In genomic region chr6:29198309-29199222, GRCm38 (mm10) we compare ENCODE assay signal across 8 mouse cellular contexts. TPM values are rescaled to one million over a fixed set of nuclear protein-coding genes. Genes with fewer than 3 reads are reported as not detected.
DNase-seq lines count a peak whose midpoint lies in the region; ATAC-seq and TF ChIP-seq lines count a peak whose summit lies in the region.

No protein-coding gene starts in this region.

- H3K9ac ChIP-seq in hindbrain, postnatal 0 days (replicated peaks; ENCODE audit: low read length): peak overlapping the region; percentile 21

- H3K36me3 ChIP-seq in hindbrain, postnatal 0 days (ENCODE audit: insufficient read depth, low read length): peaks cover 15% of the 10 kb centered on the region

- H3K4me3 ChIP-seq in gastrocnemius, adult 2 months: peak overlapping the region; percentile 56
- peak overlapping the region; percentile 21 for H3K4me3 ChIP-seq in hindbrain, postnatal 0 days (ENCODE audit: low read length)

- H3K4me2 ChIP-seq in hindbrain, postnatal 0 days (ENCODE audit: low read depth, low read length): peak overlapping the region; percentile 54

- ATAC-seq in Patski: peak; percentile 14
- peak; percentile 90 for ATAC-seq in hindbrain, postnatal 0 days

- POLR2A ChIA-PET in Patski (lab: Charles Lee): interaction anchor here (0.6 to 1.4 kb wide), 2 partner anchors 34 to 403 kb away, joined by 3 to 4 read pairs; partner anchors contain the start of gene Rbm28

- H3K27ac ChIP-seq in gastrocnemius, adult 2 months: no peak overlapping the region; the same call in 1 of the 2 replicates
- peak overlapping the region; percentile 51 for H3K27ac ChIP-seq in hindbrain, postnatal 0 days

- WGBS in hindbrain, postnatal 0 days: 6% methylated on average over 25 of the region's 25 CpGs

- DNase-seq in Patski (ENCODE audit: low read depth, low spot score): peak; percentile 49
- DNase-seq in cerebellum, postnatal 25 days: peak; percentile 87 to 94
- peak; percentile 90 for DNase-seq in gastrocnemius, adult 2 months
- peak; percentile 98 for DNase-seq in hindbrain, postnatal 0 days (ENCODE audit: low spot score)
- DNase-seq in left cerebral cortex, adult 18-20 months (ENCODE audit: low spot score in 2 of 2): peak; percentile 93 to 95
- DNase-seq in lung, postnatal 4 days: peak; percentile 90 to 92
- DNase-seq in retina, postnatal 7 days (ENCODE audit: low read depth, low spot score): peak; percentile 88
- DNase-seq in urinary bladder, adult 18-20 months (ENCODE audit: low spot score in 2 of 2): peak; percentile 73 to 78

- H3K27me3 ChIP-seq in Patski: no peaks in the 10 kb centered on the region
- H3K27me3 ChIP-seq in hindbrain, postnatal 0 days (ENCODE audit: insufficient read depth, low read length): no peaks in the 10 kb centered on the region

- CTCF ChIA-PET in Patski (lab: Charles Lee): interaction anchor here (0.6 to 4.2 kb wide), 9 partner anchors 17 to 51 kb away, joined by 3 to 25 read pairs (median 4); partner anchors contain the start of gene Rbm28

- no peaks in the 10 kb centered on the region for H3K9me3 ChIP-seq in hindbrain, postnatal 0 days (ENCODE audit: low read length)

- intact Hi-C loops in gastrocnemius, adult 2 months (cut with DNase I): loop anchor here (1.0 kb wide), 2 partner anchors 27 to 32 kb away; no protein-coding TSS in a partner anchor

- TF ChIP-seq CTCF in Patski (IDR thresholded peaks at IDR 0.05): no peak
- peak; percentile 96 for TF ChIP-seq CTCF in gastrocnemius, adult 2 months (IDR thresholded peaks at IDR 0.05)
- peak; percentile 91 for TF ChIP-seq CTCF in hindbrain, postnatal 0 days (IDR thresholded peaks at IDR 0.05; ENCODE audit: low read depth)

- H3K4me1 ChIP-seq in hindbrain, postnatal 0 days (ENCODE audit: insufficient read depth, low read length): 0 out of 2 replicates have a peak, but pooled peaks cover 5% of the 10 kb centered on the region

- in situ Hi-C loops in Patski (cut with MboI; ENCODE audit: low pct_unique_long_range_greater_than_20kb): no loop called here

RNA-seq across cellular contexts. Expression of gene Impdh1, which starts 17.6 kb away (rescaled TPM):
- polyA plus RNA-seq in Patski (2021): 28.2 TPM
- total RNA-seq in gastrocnemius, adult 2 months (2021): 10 to 100 TPM in 1 of 2 experiments, 1 to 10 TPM in 1; 9.9 to 10.3 TPM
- 37.8 and 46.3 TPM in 2 replicates for total RNA-seq in hindbrain, postnatal 0 days (2014; rRNA removed)
- 63.4 and 64.4 TPM in 2 replicates for polyA plus RNA-seq in hindbrain, postnatal 0 days (2015; fragmentation: Nextera tagmentation; extraction: Ambion mirVana)
- total RNA-seq in left cerebral cortex, adult 18-20 months (2021): 10 to 100 TPM; 56.7 to 58.6 TPM

RNA-seq across cellular contexts. Expression of gene Prrt4, which starts 19.2 kb away (rescaled TPM):
- 0.06 TPM for polyA plus RNA-seq in Patski (2021)
- total RNA-seq in gastrocnemius, adult 2 months (2021): under 1 TPM; 0.36 to 0.73 TPM
- 37.8 and 44.9 TPM in 2 replicates for total RNA-seq in hindbrain, postnatal 0 days (2014; rRNA removed)
- 12.9 and 14.8 TPM in 2 replicates for polyA plus RNA-seq in hindbrain, postnatal 0 days (2015; fragmentation: Nextera tagmentation; extraction: Ambion mirVana)
- 1 to 10 TPM; 3.0 to 3.5 TPM for total RNA-seq in left cerebral cortex, adult 18-20 months (2021)

RNA-seq across cellular contexts. Expression of gene Rbm28, which starts 33.8 kb away (rescaled TPM):
- polyA plus RNA-seq in Patski (2021): 50.0 TPM
- total RNA-seq in gastrocnemius, adult 2 months (2021): 10 to 100 TPM; 16.3 to 18.4 TPM
- 13.8 and 16.3 TPM in 2 replicates for total RNA-seq in hindbrain, postnatal 0 days (2014; rRNA removed)
- polyA plus RNA-seq in hindbrain, postnatal 0 days (2015; fragmentation: Nextera tagmentation; extraction: Ambion mirVana): 18.8 and 19.9 TPM in 2 replicates
- 10 to 100 TPM; 40.2 to 44.1 TPM for total RNA-seq in left cerebral cortex, adult 18-20 months (2021)
